Mouse (Mus musculus): ENCODE data around the gene Atp5k. TPM values are rescaled to one million over a fixed set of nuclear protein-coding genes. Genes with fewer than 3 reads are reported as not detected.

The Atp5k gene
- total and polyA plus RNA-seq, 3 experiments = 199 to 567 (median 276) TPM

DNA sequence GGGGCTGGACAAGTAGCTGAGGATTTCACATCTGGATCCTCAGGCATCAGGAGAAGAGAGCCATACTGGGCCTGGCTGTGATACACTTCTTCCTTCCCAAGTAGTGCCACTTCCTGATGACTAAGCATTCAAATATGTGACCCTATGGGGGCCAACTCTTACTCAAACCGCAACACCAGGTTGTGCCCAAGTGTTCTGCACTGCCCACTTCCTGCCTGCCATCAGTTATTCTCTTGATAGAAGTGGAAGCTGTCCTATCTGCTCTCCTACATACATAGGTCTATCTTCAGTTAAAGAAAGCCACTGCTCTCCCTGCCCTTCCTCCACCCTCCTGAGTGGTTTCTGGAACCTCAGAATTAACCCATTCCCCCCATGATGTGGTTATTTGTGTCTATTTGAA, 28.8 kb downstream of the Atp5k start:
- no peak overlapping the region for H3K27ac ChIP-seq (ENCODE audit: insufficient read depth, low read depth)
- H3K9me3 ChIP-seq (replicated peaks; ENCODE audit: low read length) = no peaks in the 10 kb centered on the region
- peaks cover 15 to 18% of the 10 kb centered on the region in 2 experiments for H3K4me1 ChIP-seq (ENCODE audit: control insufficient read depth in 1 of 2, insufficient read depth in 2 of 2)
- in situ Hi-C loops (cut with MboI; ENCODE audit: low pct_ligation_motif_present, low pct_unique_long_range_greater_than_20kb, low sequenced_read_pairs) = no loop called here
- H3K4me3 ChIP-seq (replicated peaks in 1 of 3; ENCODE audit: low read depth in 2 of 3, low read length in 2 of 3, poor library complexity in 1 of 3) = no peak overlapping the region
- DNase-seq (ENCODE audit: extremely low read depth) = peak; percentile 37
- no peaks in the 10 kb centered on the region for H3K27me3 ChIP-seq (replicated peaks)
- H3K9ac ChIP-seq (ENCODE audit: insufficient read depth, low read depth) = no peak overlapping the region
- H3K79me2 ChIP-seq (replicated peaks; ENCODE audit: control insufficient read depth, extremely low read depth, insufficient read depth, poor library complexity, severe bottlenecking) = no peaks in the 10 kb centered on the region
- TF ChIP-seq MAFK (IDR thresholded peaks at IDR 0.05; ENCODE audit: insufficient replicate concordance, low read length) = peak; percentile 47; the same call in 1 of the 2 replicates
- TF ChIP-seq POLR2A (IDR thresholded peaks at IDR 0.05; ENCODE audit: low read depth, low read length) = no peak
- no peak for TF ChIP-seq MYC (IDR thresholded peaks at IDR 0.05; ENCODE audit: low read depth, low read length)
- no peak for TF ChIP-seq CHD2 (IDR thresholded peaks at IDR 0.05; ENCODE audit: low read length)
- no peak for TF ChIP-seq UBTF (IDR thresholded peaks at IDR 0.05; ENCODE audit: low read depth, low read length)
- 0 out of 2 replicates have a peak, but pooled peaks have one; percentile 11 for TF ChIP-seq ETS1 (conservative IDR thresholded peaks at IDR 0.05; ENCODE audit: low read depth, low read length)
- TF ChIP-seq CHD1 (IDR thresholded peaks at IDR 0.05; ENCODE audit: low read depth, low read length) = no peak
- no peak for TF ChIP-seq RAD21 (IDR thresholded peaks at IDR 0.05; ENCODE audit: low read depth, low read length)
- no peak for TF ChIP-seq NRF1 (IDR thresholded peaks at IDR 0.05; ENCODE audit: low read depth, low read length)
- H3K4me2 ChIP-seq (ENCODE audit: insufficient read depth, low read depth, poor library complexity, severe bottlenecking) = no peak overlapping the region
- dilution Hi-C loops (cut with MboI; ENCODE audit: extremely low pct_ligation_motif_present, extremely low pct_unique_long_range_greater_than_20kb, low sequenced_read_pairs) = no loop called here
- H3K36me3 ChIP-seq (replicated peaks in 1 of 2; ENCODE audit: control insufficient read depth in 1 of 2, insufficient read depth in 1 of 2, low read length in 1 of 2) = no peaks in the 10 kb centered on the region

DNA sequence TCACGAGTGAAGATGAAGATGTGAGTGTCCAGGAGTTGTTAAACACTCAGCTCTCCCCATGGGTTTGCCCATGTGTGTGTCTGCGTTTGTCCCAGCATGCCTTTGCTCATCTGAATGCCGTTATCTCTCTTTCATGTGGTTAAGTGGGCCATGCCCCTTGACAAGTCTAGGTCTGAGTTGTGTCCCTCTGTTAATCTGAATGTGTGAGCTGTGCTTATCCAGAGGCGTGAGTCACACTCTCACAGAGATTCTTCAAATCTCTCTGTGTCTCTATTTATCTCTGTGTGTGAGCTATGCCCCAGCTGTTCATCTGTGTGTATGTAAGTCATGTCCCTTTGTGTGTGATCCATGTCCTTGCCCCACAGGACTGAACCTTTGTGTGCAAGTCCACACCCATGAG, 30.8 kb downstream of the Atp5k start:
- Histone ChIP-seq H3K27ac (ENCODE audit: insufficient read depth, low read depth) (no peak overlapping the region), H3K9me3 (replicated peaks; ENCODE audit: low read length) (no peaks in the 10 kb centered on the region), H3K4me3 (replicated peaks in 1 of 3; ENCODE audit: low read depth in 2 of 3, low read length in 2 of 3, poor library complexity in 1 of 3) (no peak overlapping the region), H3K36me3 (replicated peaks in 1 of 2; ENCODE audit: control insufficient read depth in 1 of 2, insufficient read depth in 1 of 2, low read length in 1 of 2) (no peaks in the 10 kb centered on the region), H3K79me2 (replicated peaks; ENCODE audit: control insufficient read depth, extremely low read depth, insufficient read depth, poor library complexity, severe bottlenecking) (no peaks in the 10 kb centered on the region), H3K4me2 (ENCODE audit: insufficient read depth, low read depth, poor library complexity, severe bottlenecking) (0 out of 2 replicates have a peak overlapping the region, but pooled peaks have one; percentile 3), H3K27me3 (replicated peaks) (no peaks in the 10 kb centered on the region), H3K9ac (ENCODE audit: insufficient read depth, low read depth) (no peak overlapping the region), H3K4me1 (ENCODE audit: control insufficient read depth in 1 of 2, insufficient read depth in 2 of 2) (peaks cover 15 to 18% of the 10 kb centered on the region in 2 experiments)
- TF ChIP-seq MYC (IDR thresholded peaks at IDR 0.05; ENCODE audit: low read depth, low read length) (no peak), BHLHE40 (IDR thresholded peaks at IDR 0.05; ENCODE audit: low read depth, low read length) (peak; percentile 41; the same call in 1 of the 2 replicates)
- dilution Hi-C loops (cut with MboI; ENCODE audit: extremely low pct_ligation_motif_present, extremely low pct_unique_long_range_greater_than_20kb, low sequenced_read_pairs) = no loop called here
- in situ Hi-C loops (cut with MboI; ENCODE audit: low pct_ligation_motif_present, low pct_unique_long_range_greater_than_20kb, low sequenced_read_pairs) = no loop called here
- DNase-seq (ENCODE audit: extremely low read depth) = no peak

DNA sequence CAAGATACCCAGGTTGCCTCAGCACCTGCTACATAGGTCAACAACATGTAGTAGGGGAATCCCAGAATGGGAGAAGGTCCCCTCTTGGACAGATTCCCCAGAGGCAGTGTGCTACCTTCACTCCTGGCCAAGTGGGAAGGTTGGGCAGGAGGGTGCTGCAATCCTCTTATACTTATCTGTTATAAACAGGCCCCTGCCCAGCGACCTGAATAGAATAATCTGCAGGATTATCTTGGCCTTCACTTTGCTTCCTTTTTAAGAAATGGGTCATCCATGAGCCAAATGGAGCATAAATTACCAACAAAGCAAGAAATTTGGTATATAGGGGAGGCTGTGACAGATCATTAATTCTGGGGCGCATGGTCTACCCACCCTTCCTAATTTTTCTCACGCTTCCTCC, 44.5 kb downstream of the Atp5k start:
- Histone ChIP-seq H3K27me3 (replicated peaks) (no peaks in the 10 kb centered on the region), H3K79me2 (replicated peaks; ENCODE audit: control insufficient read depth, extremely low read depth, insufficient read depth, poor library complexity, severe bottlenecking) (no peaks in the 10 kb centered on the region), H3K9me3 (replicated peaks; ENCODE audit: low read length) (no peaks in the 10 kb centered on the region), H3K4me3 (replicated peaks in 1 of 3; ENCODE audit: low read depth in 2 of 3, low read length in 2 of 3, poor library complexity in 1 of 3) (no peak overlapping the region), H3K36me3 (replicated peaks in 1 of 2; ENCODE audit: control insufficient read depth in 1 of 2, insufficient read depth in 1 of 2, low read length in 1 of 2) (no peaks in the 10 kb centered on the region), H3K4me1 (ENCODE audit: control insufficient read depth in 1 of 2, insufficient read depth in 2 of 2) (peaks cover 0 to 6% of the 10 kb centered on the region in 2 experiments; a peak in 2 of 4 replicates), H3K9ac (ENCODE audit: insufficient read depth, low read depth) (no peak overlapping the region), H3K27ac (ENCODE audit: insufficient read depth, low read depth) (no peak overlapping the region), H3K4me2 (ENCODE audit: insufficient read depth, low read depth, poor library complexity, severe bottlenecking) (no peak overlapping the region)
- no peak for DNase-seq (ENCODE audit: extremely low read depth)
- in situ Hi-C loops (cut with MboI; ENCODE audit: low pct_ligation_motif_present, low pct_unique_long_range_greater_than_20kb, low sequenced_read_pairs) (no loop called here), dilution Hi-C loops (cut with MboI; ENCODE audit: extremely low pct_ligation_motif_present, extremely low pct_unique_long_range_greater_than_20kb, low sequenced_read_pairs) (no loop called here)
- no peak for TF ChIP-seq SIN3A (IDR thresholded peaks at IDR 0.05; ENCODE audit: low read length)
- no peak for TF ChIP-seq TBP (conservative IDR thresholded peaks at IDR 0.05; ENCODE audit: low read depth, low read length)
- TF ChIP-seq NELFE (IDR thresholded peaks at IDR 0.05; ENCODE audit: low read depth, low read length) = no peak

Data from CH12.LX (cell line).